Mouse (Mus musculus): ENCODE measurements around the gene Olfr1394.

- TF ChIP-seq CTCF (IDR thresholded peaks at IDR 0.05; ENCODE audit: low read depth) (peak; percentile 35; the same call in 1 of the 2 replicates), EP300 (IDR thresholded peaks at IDR 0.05; ENCODE audit: low read depth) (no peak)
Measured at GRCm38 (mm10) chr11:49186452-49186851, 32.3 kb downstream of the Olfr1394 start.
